In the genomic region with DNA sequence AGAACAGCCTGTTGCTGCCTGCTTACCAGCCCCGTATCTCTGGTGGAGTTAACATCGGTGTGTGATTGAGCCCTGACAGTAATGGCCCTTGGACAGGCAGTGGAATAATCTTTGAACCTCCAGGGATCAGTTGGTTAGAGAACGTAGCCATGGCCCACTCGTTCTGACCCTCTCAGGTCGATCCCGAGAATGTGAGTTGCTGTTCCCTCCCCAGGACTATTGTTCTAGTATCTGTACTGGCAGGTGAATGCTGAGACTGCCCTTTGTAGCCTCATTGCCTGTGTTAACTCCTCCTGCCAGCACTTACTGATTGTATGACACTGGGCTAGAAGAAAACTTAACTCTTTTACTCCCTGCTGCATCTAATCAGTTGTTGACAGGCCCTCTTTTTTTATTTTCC, we compare ENCODE assay signal across 16 mouse cellular contexts.
"Had no signal": no experiment of that assay in that cellular context is flagged by ENCODE, and none has a peak within 500 bp of the region (broad histone marks: within the 10 kb centered on the region; RNA-seq: fewer than 3 reads in every experiment).

No protein-coding gene starts in this region.

- H3K36me3 ChIP-seq: midbrain, embryonic 15.5 days had no signal

- H3K4me3 ChIP-seq: left cerebral cortex, adult 2 months; limb, embryonic 12.5 days; liver, embryonic 15.5 days; midbrain, embryonic 15.5 days; neural tube, embryonic 13.5 days had no signal

- H3K27me3 ChIP-seq: limb, embryonic 12.5 days; liver, embryonic 15.5 days; midbrain, embryonic 15.5 days; neural tube, embryonic 13.5 days had no signal

- H3K9ac ChIP-seq: limb, embryonic 12.5 days; liver, embryonic 15.5 days; midbrain, embryonic 15.5 days; neural tube, embryonic 13.5 days had no signal

- ATAC-seq: midbrain, embryonic 15.5 days had no signal

- H3K9me3 ChIP-seq: limb, embryonic 12.5 days; liver, embryonic 15.5 days; midbrain, embryonic 15.5 days; neural tube, embryonic 13.5 days had no signal

- DNase-seq: kidney, adult 11 months; kidney, adult 9 months; kidney, postnatal 14 days; lung, adult 2 months; lung, postnatal 10 days; lung, postnatal 4 days; spleen, adult 18-20 months; thymus, adult 2 months; thymus, postnatal 25 days had no signal

- H3K27ac ChIP-seq: left cerebral cortex, adult 2 months; limb, embryonic 12.5 days; liver, embryonic 15.5 days; midbrain, embryonic 15.5 days; neural tube, embryonic 13.5 days had no signal

- H3K4me2 ChIP-seq: limb, embryonic 12.5 days; liver, embryonic 11.5 days; liver, embryonic 15.5 days; midbrain, embryonic 11.5 days; midbrain, embryonic 15.5 days; neural tube, embryonic 13.5 days had no signal
